Mouse (Mus musculus): Measurements from ENCODE around the gene Pex5l. TPM values are rescaled to one million over a fixed set of nuclear protein-coding genes. Genes with fewer than 3 reads are reported as not detected.
A peak's percentile ranks its signal among the peaks of the same experiment; 100 is the strongest.

Gene Pex5l
- total RNA-seq, 2 experiments from 2014 or later: 149 to 170 TPM

DNA sequence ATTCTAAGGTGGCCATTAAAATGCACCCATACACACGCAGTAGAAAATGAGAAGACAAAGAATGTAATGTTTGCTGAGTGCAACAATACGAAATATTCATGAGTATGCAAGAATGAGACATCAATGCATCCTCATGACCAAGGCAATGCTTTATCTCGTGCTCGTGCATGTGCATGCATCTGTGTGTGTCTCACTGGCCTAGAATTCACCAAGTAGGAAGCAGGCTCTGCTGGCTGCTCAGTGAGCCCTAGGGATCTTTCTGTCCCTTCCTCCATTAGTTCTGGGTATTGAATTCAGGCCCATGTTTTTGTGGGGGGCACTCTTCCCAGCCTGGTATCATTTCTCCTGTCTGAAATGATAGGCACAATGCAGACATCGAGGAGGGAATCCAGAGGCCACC is 74.9 kb downstream of the Pex5l start:
- DNase-seq (ENCODE audit: low spot score in 2 of 2): no peak

DNA sequence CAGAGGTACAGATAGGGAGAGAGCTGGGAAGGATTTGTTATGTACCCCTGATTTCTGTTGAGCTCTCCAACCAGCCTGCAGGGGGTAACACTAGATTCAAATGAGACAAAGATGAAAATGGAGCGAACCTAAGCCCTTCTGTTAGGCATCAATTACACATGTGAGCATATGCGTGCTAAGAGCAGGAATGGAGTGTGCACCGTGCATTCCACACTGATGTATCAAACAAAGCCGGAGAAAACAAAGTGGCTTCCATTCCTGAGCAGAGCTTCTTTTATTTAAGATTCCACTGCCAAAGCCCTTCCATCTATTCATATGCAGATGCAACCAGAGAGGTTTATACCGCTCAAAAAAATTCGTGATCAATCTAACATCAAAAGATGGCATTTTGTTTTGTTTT is 79.5 kb downstream of the Pex5l start:
- no peak for DNase-seq (ENCODE audit: low spot score in 2 of 2)

DNA sequence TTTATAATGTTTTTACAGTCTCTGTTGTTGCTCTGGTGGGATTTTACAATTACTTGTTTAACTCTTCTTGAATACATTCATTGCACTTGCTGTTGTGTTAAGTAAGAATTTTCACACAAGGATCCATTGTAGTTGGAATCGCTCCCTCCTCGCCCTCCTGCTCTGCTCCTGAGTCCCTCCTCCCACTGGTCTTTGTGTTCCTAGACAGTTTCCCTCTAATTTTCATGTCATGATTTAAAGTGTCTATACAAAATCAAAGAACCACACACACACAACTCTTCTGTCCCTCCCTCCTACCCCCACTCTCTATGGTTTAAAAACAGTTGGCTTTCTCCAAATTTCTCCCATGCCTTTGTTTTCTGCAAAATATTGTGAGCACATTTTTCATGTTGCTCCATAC is 81.6 kb downstream of the Pex5l start:
- no peak for DNase-seq (ENCODE audit: low spot score in 2 of 2)

DNA sequence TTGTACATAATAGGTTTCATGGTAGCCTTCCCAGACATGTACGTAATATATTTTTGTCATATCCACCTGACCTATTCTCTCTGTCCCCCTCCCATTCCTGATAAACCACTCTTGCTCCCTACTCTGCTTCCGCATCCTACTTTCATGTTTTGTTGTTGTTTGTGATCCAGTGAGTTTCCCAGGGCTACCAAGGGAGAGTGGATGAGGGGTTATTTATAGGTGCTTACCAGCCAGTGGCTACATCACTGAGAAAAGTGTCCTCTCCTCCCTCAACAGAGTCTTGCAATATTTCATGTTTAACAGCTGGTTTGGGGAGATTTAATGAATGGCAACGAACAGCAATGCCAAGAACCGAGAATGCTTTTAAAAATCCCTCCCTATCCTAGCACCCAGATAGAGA is 82.0 kb downstream of the Pex5l start:
- DNase-seq (ENCODE audit: low spot score in 2 of 2): no peak

DNA sequence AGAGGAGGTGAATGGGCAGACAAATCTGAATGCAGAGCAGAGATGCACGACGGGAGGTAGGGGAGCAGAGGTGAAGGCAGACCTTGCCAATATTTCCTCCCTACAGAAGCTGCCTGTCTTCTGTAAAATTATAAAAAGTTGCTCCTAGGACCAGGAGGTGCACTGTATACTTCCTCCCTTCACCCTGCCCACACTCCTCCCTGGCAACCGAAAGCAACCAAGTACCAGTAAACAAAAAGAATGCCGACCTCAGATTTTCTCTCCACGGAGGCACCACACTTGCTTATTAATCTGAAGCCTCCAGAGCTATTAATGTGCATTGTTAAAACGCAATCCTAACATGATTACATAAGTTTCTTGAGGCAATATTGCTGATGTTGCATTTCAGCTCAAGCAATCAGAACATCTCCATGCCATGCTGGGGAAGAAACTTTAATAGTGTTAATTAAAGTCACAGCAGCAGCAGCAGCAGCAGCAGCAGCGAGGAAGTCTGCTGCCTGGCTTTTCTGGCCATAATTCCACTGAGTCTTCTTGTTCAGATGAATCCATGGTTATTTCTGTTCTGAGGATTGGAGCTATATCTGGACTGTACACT is 82.6 kb downstream of the Pex5l start:
- no peak for DNase-seq (ENCODE audit: low spot score in 2 of 2)

DNA sequence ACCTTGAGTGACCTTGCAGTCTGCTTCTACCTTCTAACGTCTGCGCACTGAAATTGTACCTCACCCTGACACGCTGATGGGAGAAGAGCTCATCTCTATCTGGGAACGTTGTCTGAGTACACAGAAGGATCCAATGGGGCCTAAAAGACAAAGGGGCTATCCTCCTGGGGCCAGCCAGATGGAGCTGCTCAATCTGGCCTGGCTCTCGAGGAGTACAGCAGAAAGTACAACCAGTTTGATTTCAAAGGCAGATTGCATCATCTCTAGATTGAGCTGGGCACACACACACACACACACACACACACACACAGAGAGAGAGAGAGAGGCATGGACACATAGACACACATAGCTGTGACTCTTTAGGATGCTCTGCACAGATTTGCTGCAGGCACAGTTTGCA is 94.7 kb downstream of the Pex5l start:
- DNase-seq (ENCODE audit: low spot score in 2 of 2): no peak

DNA sequence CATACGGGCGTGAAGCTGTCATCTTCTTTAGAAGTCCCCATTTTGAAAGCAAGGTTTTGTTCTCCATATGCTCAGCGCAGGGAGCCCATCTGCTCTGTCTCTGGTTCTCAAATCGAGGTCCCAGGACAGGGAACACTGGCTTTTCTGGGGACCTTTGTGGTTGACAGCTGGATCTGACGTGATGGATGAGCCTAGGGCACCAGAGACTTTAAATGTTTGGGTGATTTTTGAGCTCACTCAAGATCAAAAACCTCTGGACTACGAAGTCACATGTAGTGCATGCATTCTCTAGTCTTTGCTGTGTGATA is 98.3 kb downstream of the Pex5l start:
- DNase-seq (ENCODE audit: low spot score in 2 of 2): no peak

DNA sequence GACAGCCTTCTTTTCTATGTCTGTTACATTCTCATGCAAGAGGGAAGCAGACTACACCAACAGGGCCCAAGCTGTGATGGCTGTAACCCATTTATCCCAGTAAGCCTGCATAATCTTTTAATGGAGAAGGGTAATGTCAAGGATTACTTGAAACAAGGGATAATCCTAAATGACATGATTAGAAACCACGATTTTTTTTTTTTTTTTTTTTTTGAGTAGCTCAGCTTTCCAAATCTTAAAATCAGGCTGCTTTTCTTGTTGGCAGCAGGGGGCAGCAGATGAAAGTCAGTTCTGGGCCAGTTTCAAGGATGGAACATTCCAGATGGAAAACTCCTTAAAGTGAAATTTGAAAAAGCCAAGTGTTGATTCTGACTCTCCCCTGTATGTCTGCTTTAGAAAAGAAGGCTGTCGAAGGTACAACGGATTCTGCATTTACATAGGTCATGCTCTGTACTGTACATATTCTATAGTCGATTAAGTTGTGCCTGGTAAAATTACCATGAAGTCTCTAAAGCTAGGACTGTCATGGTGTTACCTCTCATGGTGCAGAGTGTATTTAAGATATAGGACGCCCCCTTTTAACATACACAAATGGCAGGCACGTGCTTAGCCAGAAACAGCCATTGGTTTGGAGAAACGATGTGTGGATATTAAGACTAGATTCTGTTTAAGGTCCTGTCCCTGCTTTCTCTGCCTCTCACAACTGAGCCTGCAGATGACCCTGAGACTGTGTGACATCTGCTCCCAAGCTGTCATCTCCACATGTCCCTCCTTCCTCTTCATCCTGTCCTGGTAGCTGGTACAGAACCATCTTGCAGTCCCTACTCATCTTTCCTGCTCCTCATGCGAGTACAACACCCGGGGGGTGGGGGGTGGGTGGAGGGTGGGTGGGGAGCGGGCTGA is 98.9 kb downstream of the Pex5l start:
- DNase-seq (ENCODE audit: low spot score in 2 of 2): peak; percentile 31 to 48

DNA sequence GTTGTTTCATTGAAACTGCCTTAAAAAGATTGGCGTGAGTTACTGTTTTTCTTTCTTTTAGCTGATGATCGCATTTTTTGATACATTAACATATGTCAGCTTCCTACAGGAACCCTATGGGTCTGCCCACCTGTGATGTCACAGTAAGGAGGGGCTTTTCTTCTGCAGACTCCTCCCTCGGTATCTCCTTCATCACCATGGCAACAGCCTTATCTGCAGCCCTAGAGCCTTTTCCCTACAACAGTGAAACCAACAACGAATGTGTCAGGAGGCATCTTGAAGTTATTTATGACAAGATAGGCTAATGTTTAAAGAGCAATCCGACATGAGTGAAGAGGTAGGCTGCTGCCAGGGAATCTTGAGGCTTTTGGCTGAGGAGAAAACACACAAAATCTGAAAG is 118.5 kb downstream of the Pex5l start:
- no peak for DNase-seq (ENCODE audit: low spot score in 2 of 2)

DNA sequence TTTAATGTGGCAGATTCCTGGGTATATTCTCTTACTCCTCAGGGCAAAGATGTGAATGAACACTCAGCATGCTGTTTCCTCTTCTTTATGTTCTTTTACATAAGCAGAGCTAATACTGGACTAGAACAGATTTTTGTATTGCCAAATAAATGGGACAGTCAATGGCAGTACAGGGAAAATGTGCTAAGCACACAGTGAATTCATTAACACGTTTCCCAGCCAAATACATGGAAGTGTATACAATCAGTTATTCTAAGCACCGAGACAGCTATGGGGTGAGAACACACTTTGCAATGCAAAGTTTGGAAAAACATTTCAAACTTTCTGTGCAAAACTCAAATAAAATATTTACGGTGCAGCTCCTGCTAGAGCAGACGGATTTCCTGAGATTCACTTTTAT is 139.1 kb downstream of the Pex5l start:
- DNase-seq (ENCODE audit: low spot score in 2 of 2): no peak

DNA sequence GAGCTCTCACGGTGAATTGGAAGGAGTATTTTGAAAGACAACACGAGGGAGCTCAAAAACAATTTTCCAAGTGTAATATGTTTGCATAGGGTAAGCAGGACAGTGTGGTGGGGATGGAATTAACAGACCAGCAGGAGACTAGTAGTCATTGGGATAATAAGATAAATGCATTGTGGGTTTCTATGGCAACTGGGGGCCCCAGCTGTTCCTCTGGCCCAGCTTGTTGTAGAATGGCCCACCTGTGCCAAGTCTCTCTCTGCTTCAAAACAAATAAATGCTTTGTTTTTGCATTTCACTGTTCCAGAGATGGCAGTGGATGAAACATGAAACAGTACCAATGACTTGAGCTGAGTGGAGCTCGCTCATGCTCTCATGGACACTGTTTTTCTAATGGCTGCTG is 141.3 kb downstream of the Pex5l start:
- DNase-seq (ENCODE audit: low spot score in 2 of 2): peak; percentile 24 to 48

DNA sequence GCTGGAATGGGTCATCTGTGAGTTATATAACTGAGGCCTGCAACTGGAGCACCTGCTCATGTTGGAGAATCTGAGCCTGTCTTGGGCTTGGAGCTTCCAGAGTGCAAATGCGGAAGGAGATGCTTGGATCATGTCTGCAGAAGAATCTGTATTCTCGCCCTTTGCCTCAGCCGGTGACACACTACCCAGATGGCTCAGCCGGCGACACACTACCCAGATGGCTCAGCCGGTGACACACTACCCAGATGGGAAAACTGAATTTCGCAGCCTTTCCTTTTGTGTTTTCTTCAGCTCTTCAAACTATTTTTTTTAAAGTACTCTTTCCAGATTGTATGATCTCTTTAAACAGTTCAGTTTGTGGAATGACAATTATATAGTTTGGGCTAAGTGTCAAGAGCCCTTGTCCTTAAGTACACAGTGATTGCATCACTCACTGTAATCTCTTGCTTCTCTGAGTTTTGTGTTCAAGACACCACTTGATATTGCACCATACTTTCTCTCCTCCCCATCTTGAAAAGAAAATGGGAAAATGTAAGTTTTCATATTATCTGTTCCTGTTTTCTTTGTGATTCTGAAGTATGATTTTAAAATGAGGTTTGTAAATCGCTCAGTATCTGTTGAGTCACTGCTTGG is 142.5 kb downstream of the Pex5l start:
- DNase-seq (ENCODE audit: low spot score in 2 of 2): no peak

DNA sequence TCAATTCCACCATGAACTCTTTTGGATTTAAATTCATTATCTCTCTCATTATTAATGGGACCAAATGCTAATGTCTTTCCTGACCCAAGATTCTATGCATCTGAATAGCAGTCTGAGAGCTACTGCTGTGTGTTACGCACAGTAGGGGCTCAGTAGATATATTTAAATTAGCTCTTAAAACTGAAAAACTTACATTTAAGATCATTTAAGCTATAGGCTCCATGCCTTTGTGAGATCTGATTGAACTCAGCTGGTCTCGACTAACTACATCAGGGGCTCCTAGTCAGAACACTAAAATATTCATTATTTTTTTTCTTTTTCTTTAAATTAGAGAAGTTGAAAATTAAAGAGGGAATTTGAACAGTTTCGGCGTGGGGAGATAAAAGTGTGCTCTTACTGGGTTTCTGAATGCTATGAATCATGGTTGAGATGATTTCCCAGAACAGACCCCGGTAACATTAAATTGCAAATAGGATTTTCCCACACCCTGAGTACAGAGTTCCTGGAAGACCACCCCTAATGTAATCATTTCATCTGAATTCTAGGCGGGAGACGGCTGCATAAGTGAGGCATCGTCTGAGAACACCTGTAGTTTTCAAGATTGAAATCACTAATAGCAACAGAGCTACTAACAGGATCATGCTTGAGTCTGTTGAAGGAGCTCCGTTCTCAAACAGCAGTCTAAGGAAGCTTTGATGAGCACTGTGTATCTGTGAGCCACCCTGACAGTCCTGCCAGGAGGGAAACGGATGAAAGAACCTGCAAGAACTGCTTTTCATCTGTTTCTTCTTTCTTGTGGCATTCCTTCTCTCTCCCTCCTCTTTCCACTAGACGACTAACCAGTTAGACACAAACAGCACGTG is 151.1 kb downstream of the Pex5l start:
- DNase-seq (ENCODE audit: low spot score in 2 of 2): no peak

DNA sequence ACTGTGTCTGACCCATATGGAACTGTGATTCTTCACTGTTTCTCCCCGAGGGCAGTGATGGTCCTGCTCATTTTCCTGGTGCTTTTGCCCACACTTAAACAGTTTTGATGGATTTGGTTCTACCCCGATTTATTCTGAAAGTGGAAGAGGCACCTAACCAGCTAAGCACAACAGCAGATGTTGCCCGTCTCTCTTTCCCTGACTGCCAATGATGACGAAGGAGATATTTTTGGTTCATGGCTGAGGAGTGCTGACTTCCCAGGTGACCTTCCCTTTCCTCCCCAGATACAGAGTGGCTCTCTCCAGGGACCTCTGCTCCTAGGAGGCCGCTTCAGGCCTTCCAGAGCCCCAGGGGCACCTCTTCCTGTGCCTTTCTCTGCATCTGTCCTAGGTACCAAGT is 155.2 kb downstream of the Pex5l start:
- no peak for DNase-seq (ENCODE audit: low spot score in 2 of 2)

DNA sequence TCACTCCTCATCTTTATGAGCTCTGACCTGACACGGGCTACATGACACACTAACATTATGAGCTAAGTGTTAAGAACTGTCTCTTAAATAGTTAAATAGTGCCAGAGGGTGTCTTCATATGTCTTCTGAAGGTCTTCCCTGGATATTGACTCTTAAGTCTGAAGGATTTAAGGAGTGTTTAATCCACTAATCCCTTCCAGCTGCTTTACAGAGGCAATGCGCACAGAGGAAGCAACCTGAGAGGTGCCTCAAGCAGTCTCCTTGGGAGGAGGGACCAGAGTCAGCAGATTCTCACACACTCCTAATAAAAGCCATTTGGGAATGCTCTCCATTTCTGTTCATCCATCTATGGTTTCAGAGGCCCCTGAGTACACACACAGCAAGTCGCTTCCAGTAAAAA is 157.9 kb downstream of the Pex5l start:
- no peak for DNase-seq (ENCODE audit: low spot score in 2 of 2)

DNA sequence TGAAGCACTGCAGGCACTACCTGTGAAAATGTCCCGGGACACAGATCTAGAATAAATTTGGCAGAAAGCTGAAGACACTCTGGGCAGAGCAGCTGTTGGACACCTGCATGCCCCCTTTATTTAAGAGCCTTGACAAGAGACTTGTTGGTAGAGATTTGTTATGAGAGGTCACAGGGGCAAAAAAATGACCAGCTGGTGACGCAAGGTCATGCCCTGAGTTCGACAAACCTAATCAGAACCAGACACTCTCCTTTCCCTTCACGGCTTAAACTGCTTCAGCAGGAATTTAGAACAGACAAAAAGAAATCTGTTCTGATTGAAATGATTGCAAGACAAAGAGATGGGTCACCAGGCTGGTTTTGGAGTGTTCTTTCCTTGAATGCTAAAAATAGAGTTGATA is 163.1 kb downstream of the Pex5l start:
- DNase-seq (ENCODE audit: low spot score in 2 of 2): no peak

DNA sequence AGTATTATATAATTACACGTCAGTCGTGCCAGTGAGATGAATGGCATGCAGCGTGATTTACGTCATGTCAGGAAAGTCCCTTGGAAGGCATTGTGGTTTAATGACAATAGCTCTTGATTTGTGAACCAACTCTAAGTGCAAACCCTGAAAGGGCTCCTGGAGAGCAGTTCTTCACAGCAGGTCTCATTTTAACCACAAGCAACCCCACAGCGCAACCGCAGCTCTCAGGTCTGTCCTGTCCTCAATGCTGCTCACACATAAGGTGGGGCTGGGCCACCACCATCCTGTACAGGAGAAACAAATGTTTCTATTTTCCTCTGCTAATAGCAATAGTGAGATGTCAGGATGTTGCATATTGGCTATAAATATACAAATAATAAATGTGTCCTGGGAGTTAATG is 163.8 kb downstream of the Pex5l start:
- DNase-seq (ENCODE audit: low spot score in 2 of 2): no peak

DNA sequence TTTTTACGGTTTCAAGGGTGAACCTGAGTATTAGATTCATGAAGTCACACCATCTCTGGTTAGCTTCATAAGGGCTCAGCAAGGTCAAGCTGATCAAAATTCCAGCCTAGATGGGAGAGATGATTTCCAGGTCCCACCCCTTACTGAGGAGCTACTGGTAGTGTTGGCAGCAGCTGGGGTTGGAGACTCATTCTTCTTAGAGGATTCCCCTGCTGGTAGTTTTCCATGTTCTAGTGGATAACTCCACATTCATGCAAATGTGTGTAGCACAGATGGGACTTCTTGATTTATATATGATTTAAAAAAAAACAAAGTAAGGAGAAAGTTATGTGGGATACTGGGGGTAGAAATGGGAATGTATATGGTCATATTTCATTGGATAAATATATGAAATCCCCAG is 172.8 kb downstream of the Pex5l start:
- DNase-seq (ENCODE audit: low spot score in 2 of 2): no peak

DNA sequence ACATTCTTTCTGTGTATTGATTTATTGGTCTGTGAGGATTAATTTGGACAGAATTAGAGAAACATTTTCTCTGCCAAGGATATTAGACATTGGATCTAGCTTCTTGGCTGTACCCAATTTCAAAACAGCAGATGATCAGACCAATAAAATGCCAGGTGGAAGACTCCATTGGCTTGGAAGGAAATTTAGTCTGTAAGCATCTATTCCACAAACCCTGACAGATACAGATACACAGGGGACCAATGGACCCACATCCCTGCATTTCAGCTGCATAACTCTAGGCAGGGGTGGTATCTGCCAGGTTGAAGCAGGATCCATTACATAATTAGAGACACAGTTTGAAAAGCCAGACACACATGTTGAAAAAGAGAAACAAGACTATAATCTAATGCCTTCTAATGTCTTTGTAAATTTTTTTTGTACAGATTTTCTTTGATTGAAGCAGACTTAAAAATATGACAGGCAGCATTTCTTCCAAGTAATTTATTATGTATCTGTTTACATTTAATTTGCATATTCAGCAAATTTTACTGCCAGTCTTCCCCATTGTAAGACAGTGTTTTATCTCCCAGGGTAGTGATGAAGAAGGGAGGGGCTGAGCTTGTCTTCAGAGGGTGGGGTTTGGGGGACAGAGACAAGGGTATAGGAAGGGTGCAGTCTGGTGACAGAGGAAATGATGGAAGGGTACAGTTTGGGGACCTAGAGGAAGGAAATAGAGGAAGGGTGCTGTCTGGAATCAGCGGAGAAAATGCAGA is 174.2 kb downstream of the Pex5l start:
- peak in 1 of 2 experiments; percentile 20 for DNase-seq (ENCODE audit: low spot score in 2 of 2)

DNA sequence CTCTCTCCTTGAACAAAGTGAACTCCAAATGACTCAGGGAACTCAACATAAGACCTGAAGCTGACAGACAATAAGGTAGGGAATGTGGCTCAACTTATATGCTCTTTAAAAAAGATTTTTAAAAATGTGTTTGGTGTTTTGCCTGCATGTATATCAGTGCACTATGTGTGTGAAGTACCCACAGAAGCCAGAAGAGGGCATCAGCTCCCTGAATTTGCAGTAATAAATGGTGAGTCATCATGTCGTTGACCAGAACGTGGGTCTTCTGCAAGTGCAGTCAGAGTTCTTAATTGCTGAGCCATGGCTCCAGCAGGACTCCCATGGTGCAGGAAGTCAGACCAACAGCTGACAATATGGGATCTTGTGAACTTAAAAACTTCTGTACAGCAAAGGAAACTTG is 177.5 kb downstream of the Pex5l start:
- peak; percentile 27 to 30 for DNase-seq (ENCODE audit: low spot score in 2 of 2)

DNA sequence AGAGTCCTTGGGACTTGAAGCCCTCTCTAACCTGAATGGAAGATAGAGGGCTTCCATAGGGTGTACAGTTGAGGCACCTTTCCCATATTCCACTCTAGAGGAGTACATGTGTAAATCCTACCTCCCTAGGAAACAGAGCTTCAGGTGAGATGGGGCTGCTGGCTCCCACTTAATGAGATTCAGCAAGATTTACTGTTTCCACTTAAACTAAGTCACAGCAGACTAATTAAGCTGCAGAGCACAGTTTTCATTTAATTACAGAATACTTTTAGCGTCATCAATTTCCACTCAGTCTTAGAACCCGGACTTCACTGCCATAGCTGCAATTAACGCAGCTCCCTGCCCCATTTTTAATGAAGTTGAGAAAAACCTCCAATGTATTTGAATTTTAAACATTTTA is 181.6 kb downstream of the Pex5l start:
- no peak for DNase-seq (ENCODE audit: low spot score in 2 of 2)

All from layer of hippocampus, postnatal 10 days (tissue).